Mouse (Mus musculus) megakaryocyte progenitor cell, adult 5-6 weeks (primary cell): ENCODE data around the gene AI464131. TPM values are rescaled to one million over a fixed set of nuclear protein-coding genes. Genes with fewer than 3 reads are reported as not detected.

ENCODE experiments used
- ATAC-seq: replicated peaks from 2 replicates; pipeline ENCODE4 v1.8.0; 2016; ENCODE audit warnings: mild to moderate bottlenecking, moderate TSS enrichment, inconsistent platforms; ENCODE audit not compliant: poor library complexity
- total RNA-seq, 2 experiments: library from RNA; stranded (forward) in 1 of 2; stranded (reverse) in 1 of 2; fragments of 157-497, 149-512 nt in 1 of 2; fragments of 200-1000 nt in 1 of 2; gene quantifications; 2 replicates each; pipeline versions ENCODE4 v1.2.3 to v1.2.4; 2015 to 2017

The AI464131 gene
- total RNA-seq, 2 experiments from 2014 or later = 0.12 TPM; not detected in 1

DNA sequence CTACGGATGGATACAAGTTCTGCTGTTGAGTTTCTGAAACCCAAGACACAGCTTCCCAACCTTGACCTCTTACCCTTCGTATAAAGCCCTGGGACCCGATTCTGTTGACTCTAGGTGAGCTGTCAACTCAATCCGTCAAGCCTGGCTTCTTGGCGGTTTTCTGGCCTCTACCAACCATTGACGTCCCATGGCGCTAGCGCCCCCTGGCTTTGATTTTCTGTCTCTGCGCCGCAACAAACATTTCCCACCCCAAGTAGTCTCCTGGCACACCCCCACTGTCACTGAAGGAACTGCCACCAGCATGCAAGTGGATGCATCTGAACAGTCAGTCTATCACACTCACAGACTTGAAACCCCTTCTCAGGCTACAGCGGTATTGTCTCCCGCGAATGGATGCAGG, 3.3 kb upstream of the AI464131 start:
- peak; percentile 40 for ATAC-seq

DNA sequence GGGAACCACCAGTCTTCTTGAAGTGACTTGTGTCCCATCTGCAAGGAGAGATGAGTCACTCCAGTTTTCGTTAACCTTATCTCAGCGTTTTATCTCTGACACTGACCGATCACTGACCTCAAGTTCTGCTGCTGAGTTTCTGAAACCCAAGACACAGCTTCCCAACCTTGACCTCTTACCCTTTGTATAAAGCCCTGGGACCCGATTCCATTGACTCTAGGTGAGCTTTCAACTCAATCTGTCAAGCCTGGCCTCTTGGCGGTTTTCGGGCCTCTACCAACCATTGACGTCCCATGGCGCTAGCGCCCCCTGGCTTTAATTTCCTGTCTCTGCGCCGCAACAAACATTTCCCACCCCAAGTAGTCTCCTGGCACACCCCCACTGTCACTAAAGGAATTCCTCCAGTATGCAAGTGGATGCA, 2.3 kb upstream of the AI464131 start:
- ATAC-seq = no peak

DNA sequence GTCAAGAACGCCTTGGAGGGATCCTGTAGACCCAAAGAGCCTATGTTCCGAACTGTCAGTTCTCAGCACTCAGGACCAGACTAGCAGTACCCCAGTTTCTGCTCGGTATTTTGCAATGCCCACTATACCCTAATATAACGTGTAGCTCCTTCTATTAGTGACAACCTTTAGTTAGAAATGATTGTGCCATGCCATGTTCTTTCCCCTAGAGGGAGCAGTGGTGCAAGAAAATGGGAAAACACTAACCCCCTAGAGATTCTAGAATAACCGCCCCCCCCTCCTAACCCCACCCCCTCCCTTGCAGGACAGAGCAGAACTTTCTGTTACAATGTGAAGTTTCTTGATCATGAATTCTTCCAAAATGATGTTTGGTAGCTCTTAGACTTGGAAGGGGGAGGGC, 1.4 kb upstream of the AI464131 start:
- no peak for ATAC-seq

DNA sequence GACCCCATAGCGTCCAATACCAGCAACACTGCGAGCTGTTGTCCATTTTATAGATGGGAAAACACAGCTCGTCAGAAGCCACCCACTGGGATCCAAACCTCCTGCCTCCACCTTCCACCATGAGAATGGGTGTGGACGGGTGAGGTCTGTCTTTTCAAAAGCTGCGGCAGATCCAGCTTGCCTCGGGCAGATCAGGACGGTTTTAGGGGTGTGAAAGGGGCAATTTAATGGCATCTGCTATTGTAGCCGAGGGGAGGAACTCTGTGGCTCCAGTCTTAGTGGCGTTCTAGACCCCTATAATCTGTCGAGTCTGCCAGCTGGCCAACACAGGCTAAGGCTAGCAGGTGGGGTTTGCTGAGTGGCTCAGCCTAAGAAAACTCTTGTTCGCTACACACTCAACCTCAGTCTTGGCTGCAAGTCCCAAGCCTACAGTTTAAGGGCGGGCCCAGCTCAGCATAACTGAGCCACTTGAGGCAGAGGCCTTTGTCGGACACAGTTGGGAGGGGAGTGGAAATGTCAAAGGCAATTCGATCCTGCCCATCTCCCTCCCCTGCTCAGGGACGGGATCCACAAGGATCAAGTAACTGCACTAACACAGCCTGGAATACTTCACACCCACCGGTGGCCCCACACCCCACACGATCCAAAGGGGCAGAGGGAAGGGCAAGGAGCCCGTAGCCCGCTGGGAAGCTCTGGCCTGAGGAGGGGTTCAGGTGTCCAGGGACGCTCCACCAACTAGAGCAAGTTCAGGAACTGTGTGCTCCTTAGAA, 520 bp downstream of the AI464131 start:
- ATAC-seq = 0 out of 2 replicates have a peak, but pooled peaks have one; percentile 0

DNA sequence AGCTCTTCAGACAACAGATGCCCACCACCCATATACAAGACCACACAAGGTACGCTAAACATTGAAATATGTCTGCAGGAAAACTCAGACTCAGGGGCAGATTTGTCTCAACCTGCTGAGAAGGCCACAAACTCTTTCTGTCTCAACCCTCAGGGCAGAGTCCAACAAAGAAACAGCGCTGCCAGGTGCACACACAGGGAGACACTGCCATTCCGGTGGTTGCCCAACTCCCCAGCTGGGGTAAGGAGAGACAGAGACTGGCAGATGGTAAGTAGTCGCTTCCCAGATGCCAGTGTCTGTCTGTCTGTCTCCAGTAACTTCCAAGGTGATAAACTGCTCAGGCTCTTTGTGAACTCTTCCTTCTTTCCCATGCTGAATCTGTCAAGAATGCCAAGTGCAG, 2.1 kb downstream of the AI464131 start:
- no peak for ATAC-seq

DNA sequence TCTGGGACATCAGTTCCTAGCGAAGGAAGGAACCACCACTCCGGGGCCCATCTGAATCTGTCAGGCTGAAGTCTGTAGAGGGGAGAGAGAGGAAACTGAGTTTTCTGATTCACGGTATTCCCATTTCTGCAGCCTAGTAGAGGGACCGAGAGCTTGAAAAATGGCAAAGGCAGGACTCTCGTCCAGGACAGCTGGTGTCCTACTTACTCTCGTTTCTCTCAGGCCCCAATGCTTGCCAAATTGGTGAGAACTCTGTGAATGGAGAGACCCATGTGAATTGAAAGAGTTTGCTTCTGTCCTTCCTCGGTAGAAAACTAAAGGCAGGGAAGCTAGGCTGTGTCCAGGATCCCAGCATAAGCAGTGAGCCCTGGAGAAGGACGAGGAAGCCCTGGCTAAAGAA, 3.3 kb downstream of the AI464131 start:
- no peak for ATAC-seq

DNA sequence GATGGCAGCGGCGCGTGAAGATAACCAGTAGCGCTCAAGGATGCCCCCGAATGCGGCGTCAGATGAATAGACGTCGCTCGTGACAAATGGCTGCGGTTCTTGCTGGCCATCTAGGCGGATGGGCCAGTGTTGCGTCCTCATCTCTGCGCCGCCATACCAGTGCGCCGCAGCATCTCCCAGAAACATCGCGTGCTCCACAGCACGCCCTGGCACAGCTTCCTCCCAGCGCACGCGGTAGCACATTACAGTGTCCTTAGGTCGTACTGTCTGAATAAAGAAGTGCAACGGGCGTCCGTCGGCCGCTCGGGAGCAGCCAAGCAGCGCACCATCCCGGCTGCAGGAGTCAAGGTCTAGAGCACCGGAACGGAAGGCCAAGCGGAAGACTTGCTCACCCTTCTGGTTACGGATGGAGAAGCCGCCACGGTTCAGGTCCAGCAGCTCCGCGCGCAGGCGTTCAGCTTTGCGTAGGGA, 3.9 kb downstream of the AI464131 start:
- ATAC-seq = peak; percentile 11; the same call in 1 of the 2 replicates

DNA sequence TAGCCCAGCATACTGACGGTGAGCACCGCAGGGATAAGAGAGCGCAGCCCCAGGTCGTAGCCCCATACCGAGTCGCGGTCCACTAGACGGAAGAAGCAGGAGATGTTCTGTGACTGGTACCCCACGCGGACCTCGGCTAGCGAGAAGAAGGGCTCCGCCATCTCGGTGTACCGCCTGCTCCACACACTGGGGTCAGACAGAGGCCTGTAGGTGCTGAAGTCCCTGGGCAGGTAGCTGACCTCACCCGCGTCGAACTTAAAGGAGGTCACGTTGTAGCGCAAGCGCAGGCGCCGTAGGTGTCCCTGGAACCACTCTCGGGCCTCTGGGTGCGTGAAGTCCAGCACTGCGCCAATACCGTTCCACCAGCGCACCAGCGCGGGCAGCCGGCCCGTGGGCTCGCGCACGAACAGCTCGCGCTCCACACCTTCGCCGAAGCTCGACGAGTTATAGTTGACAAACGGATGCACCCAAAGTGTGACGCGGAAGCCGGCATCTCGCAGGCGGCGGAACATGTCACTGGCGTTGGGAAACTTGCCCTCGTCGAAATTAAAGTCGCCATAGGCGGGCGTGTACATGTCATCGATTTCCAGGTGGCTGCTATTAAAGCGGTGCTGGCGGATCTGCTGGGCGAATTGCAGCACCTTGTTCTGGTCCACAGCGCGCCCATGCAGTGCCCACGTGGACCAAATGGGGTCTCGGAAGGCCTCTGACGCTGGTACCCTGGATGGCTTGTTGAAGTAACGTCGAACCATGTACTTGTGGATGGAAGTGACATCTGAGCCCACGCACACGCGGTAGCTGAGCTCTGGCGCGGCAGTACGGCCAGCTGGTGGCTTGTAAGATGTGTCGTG, 4.7 kb downstream of the AI464131 start:
- no peak for ATAC-seq

DNA sequence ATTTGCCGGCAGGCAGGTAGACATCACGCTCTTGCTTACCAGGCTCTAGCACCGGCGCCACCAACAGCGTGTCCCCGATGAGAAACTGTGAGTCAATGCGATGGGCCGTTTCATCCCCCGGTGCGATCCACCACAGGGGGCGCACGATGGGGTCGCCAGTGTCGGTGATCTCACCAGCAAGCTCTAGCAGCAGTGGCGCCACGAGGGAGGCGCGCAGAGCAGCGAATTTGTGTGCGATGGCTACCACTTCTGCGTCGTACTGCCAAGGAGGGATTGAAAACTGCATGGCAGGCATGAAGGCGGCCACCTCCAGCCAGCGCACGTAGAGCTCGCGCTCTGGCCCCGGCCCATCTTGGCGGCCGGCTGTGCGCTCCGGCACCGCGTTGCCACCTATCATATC, 5.3 kb downstream of the AI464131 start:
- ATAC-seq = peak; percentile 52

DNA sequence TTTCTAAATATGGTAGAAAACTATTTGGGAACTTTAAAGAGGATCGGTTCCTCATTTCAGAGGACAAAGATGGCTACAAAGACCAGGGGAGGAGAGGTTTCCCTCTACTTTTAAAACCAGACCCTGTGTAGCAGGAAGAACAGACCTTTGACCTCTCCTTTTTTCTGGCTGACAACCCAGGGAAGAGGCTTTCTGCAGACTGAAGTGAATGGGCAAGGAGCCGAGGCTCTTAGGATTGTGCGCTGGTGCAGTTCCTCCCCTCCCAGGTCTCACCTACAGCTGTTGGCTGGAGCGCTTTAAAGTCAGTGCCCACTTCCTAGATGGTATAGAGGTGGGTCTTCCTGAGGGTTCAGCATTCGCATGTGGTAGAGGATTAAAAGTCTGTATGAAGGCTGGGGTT, 5.8 kb downstream of the AI464131 start:
- no peak for ATAC-seq

DNA sequence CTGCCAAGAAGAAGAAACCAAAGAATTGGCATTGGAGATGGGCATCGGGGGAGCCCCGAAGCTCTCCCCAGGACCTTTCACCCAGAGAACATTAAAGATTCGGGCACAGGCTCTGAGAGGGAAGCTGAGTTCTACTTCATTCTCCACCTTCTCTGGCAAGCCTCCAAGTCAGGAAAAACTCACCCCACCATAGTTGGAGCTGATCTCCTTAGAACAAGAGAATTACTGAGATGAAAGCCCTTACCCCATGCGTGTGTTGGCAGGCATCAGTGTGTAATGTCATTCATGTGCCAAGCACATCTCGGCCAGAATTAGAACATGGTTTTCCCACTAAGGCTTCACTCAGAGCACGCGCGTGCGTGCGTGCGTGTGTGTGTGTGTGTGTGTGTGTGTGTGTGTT, 7.0 kb downstream of the AI464131 start:
- ATAC-seq = no peak

DNA sequence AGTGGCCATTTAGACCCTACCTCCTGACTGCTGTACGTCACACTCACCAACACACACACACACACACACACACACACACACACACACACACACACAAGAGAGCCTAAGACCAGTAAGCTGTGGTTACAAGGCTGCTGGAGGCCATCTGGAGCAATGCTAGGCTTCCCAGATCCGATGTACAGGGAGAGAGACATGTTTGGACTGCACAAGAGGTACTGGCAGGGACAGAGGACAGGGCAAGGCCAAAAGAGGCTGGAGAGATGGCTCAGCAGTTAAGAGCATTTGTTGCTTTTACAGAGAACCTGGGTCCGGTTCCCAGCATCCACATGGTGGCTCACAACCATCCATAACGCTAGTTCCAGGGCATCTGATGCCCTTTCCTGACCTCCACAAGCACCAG, 7.8 kb downstream of the AI464131 start:
- ATAC-seq = no peak

DNA sequence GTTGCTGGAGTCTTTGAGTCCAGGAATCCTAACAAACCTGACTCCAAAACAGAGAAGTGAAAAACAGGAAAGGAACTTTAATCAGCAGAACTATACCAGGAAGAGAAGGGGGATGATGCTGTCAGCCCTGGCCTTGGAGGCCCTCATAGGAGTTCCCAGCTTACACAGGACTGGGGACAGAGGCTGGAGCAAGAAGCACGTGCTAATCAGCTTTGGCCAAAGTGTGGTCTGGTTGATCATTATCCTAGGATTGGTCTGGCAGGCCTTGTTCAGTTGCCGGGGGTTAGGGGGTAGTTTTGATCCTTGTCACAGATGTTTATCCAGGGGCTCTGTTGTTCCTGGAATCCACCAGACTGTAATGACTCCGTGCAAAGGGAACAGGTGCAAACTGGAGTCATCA, 8.5 kb downstream of the AI464131 start:
- no peak for ATAC-seq

DNA sequence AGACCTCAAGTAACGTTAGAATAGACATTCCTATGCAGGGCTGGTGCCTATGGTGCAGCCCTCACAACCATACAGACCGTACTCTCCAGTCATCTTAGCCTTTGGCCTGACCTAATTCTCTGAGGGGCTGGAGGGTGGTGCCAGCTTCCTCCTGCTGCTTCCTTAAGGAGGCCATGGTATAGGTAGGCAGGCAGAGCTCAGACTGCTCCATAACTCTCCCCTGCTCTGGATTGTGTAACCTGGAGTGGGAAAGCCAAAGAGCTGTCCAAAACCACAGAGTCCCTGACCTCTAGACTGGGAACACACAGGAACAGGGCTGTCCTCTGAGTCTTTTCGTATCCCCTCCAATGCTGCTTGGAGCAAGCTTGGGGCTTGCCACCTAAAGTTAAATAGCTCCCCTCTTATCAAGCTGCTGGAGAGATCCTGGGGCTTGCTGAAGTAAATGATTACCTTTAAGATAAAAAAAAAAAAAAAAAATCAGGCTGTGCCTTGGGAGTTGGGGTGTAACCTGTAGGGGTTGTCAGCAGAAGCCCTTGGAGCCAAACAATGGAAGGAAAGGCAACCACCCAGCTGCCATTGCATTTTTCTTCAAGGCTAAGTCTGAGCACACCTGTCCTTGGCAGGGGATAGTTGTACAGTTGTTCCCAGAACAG, 9.3 kb downstream of the AI464131 start:
- ATAC-seq = no peak

DNA sequence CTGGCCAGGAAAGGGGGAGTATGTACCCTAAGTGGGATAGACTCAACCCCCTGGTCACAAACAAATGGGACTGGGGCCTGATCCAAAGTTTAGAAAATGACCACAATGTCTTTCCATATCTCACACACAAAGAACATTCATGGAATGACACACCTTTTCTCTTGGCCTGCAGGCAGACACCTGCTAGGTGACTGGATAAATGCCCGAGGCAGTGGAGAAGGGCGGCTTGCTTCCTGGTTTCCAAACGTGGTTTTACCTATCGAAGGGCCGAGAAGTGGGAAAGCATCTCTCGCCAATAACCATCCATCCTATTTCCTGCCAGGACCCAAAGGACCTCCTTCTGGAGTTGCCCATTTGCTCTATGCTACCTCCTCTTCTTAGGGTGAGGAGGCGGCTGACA, 9.9 kb downstream of the AI464131 start:
- ATAC-seq = no peak

DNA sequence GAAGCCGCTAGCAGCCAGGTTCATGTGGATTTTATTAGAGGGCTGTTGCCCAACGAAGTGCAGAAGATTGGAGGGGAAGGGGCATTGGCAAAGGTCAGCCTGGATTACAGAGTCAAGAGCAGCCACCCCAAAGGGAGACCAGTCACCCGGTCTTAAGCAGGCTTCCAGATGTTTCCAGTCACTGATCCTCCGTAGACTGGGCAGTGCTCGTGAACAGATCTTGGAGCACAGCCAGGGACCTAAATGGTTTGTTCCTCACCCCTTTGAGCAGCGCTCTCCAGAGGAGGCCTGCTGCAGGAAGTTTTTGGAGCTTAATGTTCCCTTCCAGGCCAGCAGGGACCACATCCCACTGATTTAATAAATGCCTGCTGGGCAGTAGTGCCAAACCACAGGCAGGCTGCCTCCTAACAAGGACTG, 21.3 kb downstream of the AI464131 start:
- ATAC-seq = no peak

DNA sequence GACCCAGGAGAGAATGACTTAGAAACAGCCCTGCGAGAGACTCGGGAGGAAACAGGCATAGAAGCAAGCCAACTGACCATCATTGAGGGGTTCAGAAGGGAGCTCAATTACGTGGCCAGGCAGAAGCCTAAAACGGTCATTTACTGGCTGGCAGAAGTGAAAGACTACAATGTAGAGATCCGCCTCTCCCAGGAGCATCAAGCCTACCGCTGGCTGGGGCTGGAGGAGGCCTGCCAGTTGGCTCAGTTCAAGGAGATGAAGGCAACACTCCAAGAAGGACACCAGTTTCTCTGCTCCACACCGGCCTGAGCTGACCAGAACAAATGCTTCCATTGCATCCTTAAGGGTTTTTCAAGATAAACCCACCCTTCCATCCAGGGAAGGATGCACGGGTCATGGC, 22.6 kb downstream of the AI464131 start:
- no peak for ATAC-seq

DNA sequence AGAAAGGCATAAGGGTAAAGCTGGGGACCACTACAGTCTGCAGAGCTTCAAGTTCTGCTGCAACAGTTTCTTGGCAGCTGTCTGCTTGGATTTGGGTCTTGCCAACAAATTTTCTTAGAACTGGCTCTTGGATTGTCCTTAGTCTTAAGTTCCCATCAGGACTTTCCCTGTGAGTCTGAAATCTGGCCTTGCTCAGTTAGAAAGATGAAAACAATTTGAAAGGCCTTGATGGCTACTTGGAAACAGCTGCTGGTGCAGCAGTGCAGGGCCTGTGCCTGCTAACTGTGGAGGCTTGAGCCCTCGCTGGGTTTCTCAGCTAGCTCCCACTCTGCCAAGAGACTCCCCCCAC, 23.4 kb downstream of the AI464131 start:
- ATAC-seq = no peak

DNA sequence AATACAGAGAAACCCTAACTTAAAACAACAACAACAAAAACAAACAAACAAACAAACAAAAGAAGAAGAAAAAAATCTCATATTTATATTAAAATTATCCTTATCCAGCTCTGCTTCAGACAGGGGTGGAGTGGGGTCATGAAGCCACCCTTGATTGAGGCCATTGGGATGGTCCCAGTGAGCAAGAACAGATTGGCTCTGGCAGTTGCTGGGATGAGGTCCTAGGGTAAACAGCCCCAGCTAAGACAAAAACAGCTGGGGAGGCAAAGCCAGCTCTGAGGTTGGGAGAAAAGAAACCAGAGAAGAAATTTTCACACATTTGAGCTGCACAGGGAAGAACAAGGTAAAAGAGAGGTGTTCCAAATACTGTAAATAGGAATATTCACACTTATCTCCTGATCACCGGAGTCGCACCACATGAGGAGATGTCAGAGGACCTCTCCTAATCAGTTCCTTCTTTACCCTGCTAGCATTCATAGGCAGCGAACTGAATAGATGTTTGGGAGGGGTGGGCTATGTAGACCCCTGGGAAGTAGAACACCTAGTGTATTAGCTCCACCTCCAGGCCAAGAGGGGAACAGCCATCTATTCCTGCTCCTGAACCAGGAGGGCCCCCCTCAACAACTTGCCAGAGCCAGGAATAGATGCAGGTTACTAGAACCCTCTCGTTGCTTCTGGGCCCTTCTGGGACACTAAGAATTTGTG, 24.0 kb downstream of the AI464131 start:
- no peak for ATAC-seq

DNA sequence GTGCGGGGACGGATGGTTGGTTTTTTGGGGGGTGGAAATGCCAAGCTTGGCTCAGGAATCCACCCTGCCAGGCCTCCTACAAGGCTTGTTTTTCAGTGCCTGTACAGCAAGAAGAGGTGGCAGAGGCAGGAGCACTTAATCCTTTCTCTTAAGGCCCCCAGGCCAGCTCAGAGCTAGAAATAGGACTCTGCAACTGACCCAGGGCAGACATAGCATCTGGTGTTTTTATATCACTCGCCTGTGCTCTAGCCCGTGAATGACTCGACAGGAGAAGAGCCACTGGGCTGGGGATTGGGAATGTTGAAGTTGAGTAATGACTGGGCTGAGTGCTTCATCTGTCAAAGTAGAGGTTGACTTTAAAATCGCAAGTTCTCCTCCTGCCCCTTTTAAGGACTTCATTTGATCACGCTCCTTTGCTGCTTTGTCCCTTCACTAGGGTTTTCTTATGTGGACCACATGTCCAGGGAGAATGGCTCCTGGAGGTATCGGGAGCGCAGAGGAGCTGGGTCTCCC, 25.2 kb downstream of the AI464131 start:
- no peak for ATAC-seq

DNA sequence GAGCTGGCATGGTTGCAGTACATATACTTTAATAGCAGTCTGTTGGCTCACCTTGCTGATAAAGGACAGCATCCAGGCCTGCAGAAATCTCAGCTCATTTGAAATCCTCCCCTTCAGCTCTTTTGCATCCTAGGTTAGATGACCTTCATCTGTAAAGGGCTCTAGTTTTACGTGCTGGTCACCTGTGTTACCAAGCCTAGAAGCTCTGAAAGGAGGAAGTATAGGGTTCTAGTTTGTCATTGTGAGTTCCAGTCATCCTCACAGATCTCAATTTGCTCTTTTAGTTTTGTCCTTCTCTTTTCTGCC, 31.5 kb downstream of the AI464131 start:
- ATAC-seq = no peak
